Mouse (Mus musculus): ENCODE data around the gene Efna5. TPM values are rescaled to one million over a fixed set of nuclear protein-coding genes. Genes with fewer than 3 reads are reported as not detected.

Gene Efna5
- polyA plus RNA-seq, 1 experiment from 2014 or later: 2.6 TPM

GRCm38 (mm10) chr17:62785781-62786601 lies 95.1 kb downstream of the Efna5 start:
- Histone ChIP-seq H3K9ac (no peak overlapping the region), H3K9me3 (replicated peaks) (no peaks in the 10 kb centered on the region)
- WGBS (ENCODE audit: insufficient replicate concordance): 57% methylated on average over 4 of the region's 4 CpGs

GRCm38 (mm10) chr17:62784274-62785171 lies 96.6 kb downstream of the Efna5 start:
- no peak overlapping the region for H3K4me3 ChIP-seq (replicated peaks)
- H3K4me1 ChIP-seq (replicated peaks): no peaks in the 10 kb centered on the region
- no peak overlapping the region for H3K27ac ChIP-seq
- no peaks in the 10 kb centered on the region for H3K27me3 ChIP-seq
- no peaks in the 10 kb centered on the region for H3K9me3 ChIP-seq (replicated peaks)
- H3K36me3 ChIP-seq: no peaks in the 10 kb centered on the region
- peak overlapping the region; percentile 17; the same call in 1 of the 2 replicates for H3K4me2 ChIP-seq
- DNase-seq: no peak
- ATAC-seq (ENCODE audit: low read depth): no peak
- WGBS (ENCODE audit: insufficient replicate concordance): 49% methylated on average over 27 of the region's 27 CpGs
- H3K9ac ChIP-seq: no peak overlapping the region

More at GRCm38 (mm10) chr17:62785781-62786601, 95.1 kb downstream of the Efna5 start:
- H3K4me3 ChIP-seq (replicated peaks): no peak overlapping the region
- H3K4me1 ChIP-seq (replicated peaks): no peaks in the 10 kb centered on the region
- no peaks in the 10 kb centered on the region for H3K27me3 ChIP-seq
- H3K36me3 ChIP-seq: no peaks in the 10 kb centered on the region
- no peak overlapping the region for H3K27ac ChIP-seq
- DNase-seq (no peak), ATAC-seq (ENCODE audit: low read depth) (no peak)
- no peak overlapping the region for H3K4me2 ChIP-seq

DNA sequence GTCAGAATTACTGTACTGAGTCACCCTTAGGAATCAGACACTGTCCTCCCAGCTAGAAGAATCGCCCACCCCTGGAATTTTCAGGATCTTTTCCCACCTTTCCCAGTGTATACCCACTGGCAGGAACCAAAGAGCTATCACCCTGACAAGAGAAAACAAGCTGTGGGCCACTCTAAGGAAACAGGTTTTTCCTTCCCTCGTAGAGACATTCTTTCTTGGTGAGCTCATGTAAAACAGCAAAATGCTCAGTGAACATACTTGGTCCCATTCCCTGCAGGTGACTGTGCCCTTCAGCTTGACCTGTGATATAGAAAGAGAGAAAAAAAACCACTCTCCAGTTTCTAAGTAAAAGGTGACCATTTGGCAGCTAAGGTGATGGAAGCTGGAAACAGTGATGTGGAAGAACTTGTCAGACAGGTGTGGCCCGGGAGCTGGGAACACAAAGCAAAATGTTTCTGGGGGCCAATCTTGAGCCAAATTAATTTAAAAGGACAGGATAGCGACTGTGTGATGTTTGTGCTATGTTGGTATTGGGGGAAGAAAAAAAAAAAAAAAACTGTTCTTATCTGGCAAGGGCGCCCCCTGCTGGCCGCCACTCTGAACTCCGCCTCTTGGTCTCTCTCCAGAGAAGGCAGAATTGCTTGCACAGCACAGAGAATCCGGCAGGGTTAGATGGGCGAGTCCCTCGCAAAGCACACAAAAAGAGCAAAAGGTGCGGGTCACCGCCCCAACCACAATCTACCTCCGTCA lies 97.4 kb downstream of the Efna5 start:
- Histone ChIP-seq H3K9ac (no peak overlapping the region), H3K4me3 (replicated peaks) (no peak overlapping the region), H3K36me3 (no peaks in the 10 kb centered on the region), H3K9me3 (replicated peaks) (no peaks in the 10 kb centered on the region), H3K27ac (no peak overlapping the region), H3K4me2 (peak overlapping the region; percentile 17; the same call in 1 of the 2 replicates), H3K27me3 (no peaks in the 10 kb centered on the region), H3K4me1 (replicated peaks) (no peaks in the 10 kb centered on the region)
- WGBS (ENCODE audit: insufficient replicate concordance): 11% methylated on average over 13 of the region's 13 CpGs
- DNase-seq (peak; percentile 25), ATAC-seq (ENCODE audit: low read depth) (peak; percentile 45; the same call in 1 of the 2 replicates)

- no peaks in the 10 kb centered on the region for H3K27me3 ChIP-seq
- no peaks in the 10 kb centered on the region for H3K4me1 ChIP-seq (replicated peaks)
- WGBS (ENCODE audit: insufficient replicate concordance): 41% methylated on average over 13 of the region's 13 CpGs
- no peaks in the 10 kb centered on the region for H3K36me3 ChIP-seq
- H3K4me3 ChIP-seq (replicated peaks): no peak overlapping the region
- H3K4me2 ChIP-seq: no peak overlapping the region
- no peak for ATAC-seq (ENCODE audit: low read depth)
- no peak overlapping the region for H3K27ac ChIP-seq
- H3K9ac ChIP-seq: no peak overlapping the region
- H3K9me3 ChIP-seq (replicated peaks): no peaks in the 10 kb centered on the region
- DNase-seq: no peak
Measured at GRCm38 (mm10) chr17:62782826-62783404, 98.2 kb downstream of the Efna5 start.

DNA sequence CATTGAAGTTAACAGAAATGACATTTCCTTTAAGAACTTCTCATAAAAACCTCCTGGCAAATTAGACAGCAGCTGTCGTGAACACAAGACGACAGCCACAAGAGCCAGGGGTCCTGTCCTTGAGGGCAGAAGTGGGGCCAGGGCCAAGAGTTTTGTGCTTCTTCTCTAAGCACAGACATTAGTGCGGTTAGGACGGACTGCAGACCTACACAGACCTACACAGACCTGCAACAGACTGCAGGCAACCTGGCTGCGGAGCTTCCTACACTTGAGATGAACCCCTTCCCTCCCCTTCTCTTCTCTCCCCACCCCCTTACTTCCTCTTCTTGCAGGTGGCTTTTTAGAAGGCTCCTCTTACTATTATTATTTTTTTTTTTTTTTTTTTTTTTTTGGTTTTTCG lies 100.0 kb downstream of the Efna5 start:
- ATAC-seq (ENCODE audit: low read depth) (no peak), DNase-seq (no peak)
- no peaks in the 10 kb centered on the region for H3K36me3 ChIP-seq
- H3K27ac ChIP-seq: no peak overlapping the region
- no peaks in the 10 kb centered on the region for H3K9me3 ChIP-seq (replicated peaks)
- H3K27me3 ChIP-seq: no peaks in the 10 kb centered on the region
- H3K9ac ChIP-seq: no peak overlapping the region
- H3K4me2 ChIP-seq: no peak overlapping the region
- H3K4me3 ChIP-seq (replicated peaks): no peak overlapping the region
- no peaks in the 10 kb centered on the region for H3K4me1 ChIP-seq (replicated peaks)
- 61% methylated on average over 6 of the region's 6 CpGs for WGBS (ENCODE audit: insufficient replicate concordance)

- ATAC-seq (ENCODE audit: low read depth): no peak
- 59% methylated on average over 10 of the region's 10 CpGs for WGBS (ENCODE audit: insufficient replicate concordance)
Measured at GRCm38 (mm10) chr17:62777858-62778564, 103.1 kb downstream of the Efna5 start.

GRCm38 (mm10) chr17:62776710-62777109 lies 104.4 kb downstream of the Efna5 start:
- 47% methylated on average over 3 of the region's 3 CpGs for WGBS (ENCODE audit: insufficient replicate concordance)
- H3K4me3 ChIP-seq (replicated peaks): no peak overlapping the region
- H3K9me3 ChIP-seq (replicated peaks): no peaks in the 10 kb centered on the region

More at GRCm38 (mm10) chr17:62777858-62778564, 103.1 kb downstream of the Efna5 start:
- Histone ChIP-seq H3K9me3 (replicated peaks) (no peaks in the 10 kb centered on the region), H3K4me3 (replicated peaks) (no peak overlapping the region), H3K27ac (no peak overlapping the region), H3K4me2 (no peak overlapping the region), H3K4me1 (replicated peaks) (no peaks in the 10 kb centered on the region), H3K36me3 (no peaks in the 10 kb centered on the region), H3K9ac (no peak overlapping the region), H3K27me3 (no peaks in the 10 kb centered on the region)
- DNase-seq: no peak

GRCm38 (mm10) chr17:62775976-62776375 lies 105.1 kb downstream of the Efna5 start:
- Histone ChIP-seq H3K36me3 (no peaks in the 10 kb centered on the region), H3K9ac (no peak overlapping the region), H3K27ac (no peak overlapping the region), H3K9me3 (replicated peaks) (no peaks in the 10 kb centered on the region), H3K27me3 (no peaks in the 10 kb centered on the region), H3K4me1 (replicated peaks) (no peaks in the 10 kb centered on the region), H3K4me3 (replicated peaks) (no peak overlapping the region), H3K4me2 (no peak overlapping the region)
- 57% methylated on average over 2 of the region's 2 CpGs for WGBS (ENCODE audit: insufficient replicate concordance)
- ATAC-seq (ENCODE audit: low read depth) (no peak), DNase-seq (no peak)

More at GRCm38 (mm10) chr17:62776710-62777109, 104.4 kb downstream of the Efna5 start:
- Histone ChIP-seq H3K4me1 (replicated peaks) (no peaks in the 10 kb centered on the region), H3K9ac (no peak overlapping the region), H3K27ac (no peak overlapping the region), H3K27me3 (no peaks in the 10 kb centered on the region), H3K4me2 (no peak overlapping the region), H3K36me3 (no peaks in the 10 kb centered on the region)
- ATAC-seq (ENCODE audit: low read depth) (no peak), DNase-seq (no peak)

DNA sequence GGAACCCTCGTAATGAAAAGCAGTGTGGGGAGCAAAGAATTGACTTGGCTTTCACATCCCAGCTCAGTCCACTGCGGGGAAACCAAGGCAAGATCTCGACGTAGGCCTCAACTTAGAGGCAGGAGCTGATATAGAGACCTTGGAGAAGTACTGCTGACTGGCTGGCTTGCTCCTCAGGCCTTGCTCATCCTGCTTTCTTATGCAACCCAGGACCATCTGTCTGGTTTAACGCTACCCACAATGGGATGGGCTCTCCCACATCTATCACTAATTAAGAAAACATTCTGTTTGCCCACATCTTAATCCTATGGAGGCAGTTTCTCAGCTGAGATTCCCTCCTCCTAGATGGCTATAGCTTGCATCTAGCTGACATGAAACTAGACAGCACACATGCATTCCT lies 105.7 kb downstream of the Efna5 start:
- 49% methylated on average over 5 of the region's 5 CpGs for whole genome bisulfite sequencing (ENCODE audit: insufficient replicate concordance)
- H3K4me3 ChIP-seq (replicated peaks): no peak overlapping the region
- no peak for ATAC-seq (ENCODE audit: low read depth)
- no peaks in the 10 kb centered on the region for H3K36me3 ChIP-seq
- no peak overlapping the region for H3K9ac ChIP-seq
- DNase-seq: no peak
- no peak overlapping the region for H3K4me2 ChIP-seq
- no peak overlapping the region for H3K27ac ChIP-seq
- no peaks in the 10 kb centered on the region for H3K4me1 ChIP-seq (replicated peaks)
- no peaks in the 10 kb centered on the region for H3K9me3 ChIP-seq (replicated peaks)
- H3K27me3 ChIP-seq: no peaks in the 10 kb centered on the region

GRCm38 (mm10) chr17:62774749-62775148 lies 106.4 kb downstream of the Efna5 start:
- ATAC-seq (ENCODE audit: low read depth): no peak
- 71% methylated on average over 7 of the region's 7 CpGs for WGBS (ENCODE audit: insufficient replicate concordance)

More at GRCm38 (mm10) chr17:62774749-62775148, 106.4 kb downstream of the Efna5 start:
- Histone ChIP-seq H3K36me3 (no peaks in the 10 kb centered on the region), H3K9me3 (replicated peaks) (no peaks in the 10 kb centered on the region), H3K4me3 (replicated peaks) (no peak overlapping the region), H3K4me2 (no peak overlapping the region), H3K27ac (no peak overlapping the region), H3K9ac (no peak overlapping the region), H3K27me3 (no peaks in the 10 kb centered on the region), H3K4me1 (replicated peaks) (no peaks in the 10 kb centered on the region)
- DNase-seq: no peak

All from liver, embryonic 13.5 days (tissue).